20 mouse cellular contexts compared by ENCODE assay signal in genomic region chr12:105582486-105582885, GRCm38 (mm10). TPM values are rescaled to one million over a fixed set of nuclear protein-coding genes. Genes with fewer than 3 reads are reported as not detected.
"Had no signal": no experiment of that assay in that cellular context is flagged by ENCODE, and none has a peak within 500 bp of the region (broad histone marks: within the 10 kb centered on the region; RNA-seq: fewer than 3 reads in every experiment).

No protein-coding gene starts in this region.

- H3K4me1 ChIP-seq: midbrain, embryonic 15.5 days had no signal

- DNase-seq: kidney, adult 9 months; kidney, postnatal 14 days; left cerebral cortex, postnatal 4 days; liver, embryonic 13.5 days; lung, embryonic 14.5 days; right cerebral cortex, adult 18-20 months; right cerebral cortex, postnatal 14 days; right cerebral cortex, postnatal 4 days; thymus, adult 2 months; thymus, postnatal 14 days; thymus, postnatal 4 days had no signal

- H3K27me3 ChIP-seq: limb, embryonic 13.5 days; midbrain, embryonic 15.5 days; neural tube, embryonic 12.5 days; neural tube, embryonic 15.5 days had no signal

- H3K4me2 ChIP-seq: limb, embryonic 13.5 days; liver, embryonic 13.5 days; lung, embryonic 14.5 days; midbrain, embryonic 12.5 days; midbrain, embryonic 15.5 days; neural tube, embryonic 12.5 days; neural tube, embryonic 15.5 days had no signal

- H3K9ac ChIP-seq: limb, embryonic 13.5 days; liver, embryonic 13.5 days; lung, embryonic 14.5 days; midbrain, embryonic 12.5 days; midbrain, embryonic 15.5 days; neural tube, embryonic 12.5 days; neural tube, embryonic 15.5 days had no signal

- H3K9me3 ChIP-seq: limb, embryonic 13.5 days; liver, embryonic 13.5 days; midbrain, embryonic 12.5 days; midbrain, embryonic 15.5 days; neural tube, embryonic 12.5 days; neural tube, embryonic 15.5 days had no signal

- ATAC-seq: lung, postnatal 0 days; midbrain, embryonic 15.5 days had no signal

- H3K27ac ChIP-seq: limb, embryonic 13.5 days; liver, embryonic 13.5 days; macrophage; midbrain, embryonic 12.5 days; midbrain, embryonic 15.5 days; neural tube, embryonic 12.5 days; neural tube, embryonic 15.5 days had no signal

- H3K36me3 ChIP-seq: limb, embryonic 13.5 days; liver, embryonic 13.5 days; midbrain, embryonic 12.5 days; midbrain, embryonic 15.5 days; neural tube, embryonic 12.5 days; neural tube, embryonic 15.5 days had no signal

- H3K4me3 ChIP-seq: limb, embryonic 13.5 days; liver, embryonic 13.5 days; midbrain, embryonic 12.5 days; midbrain, embryonic 15.5 days; neural tube, embryonic 12.5 days; neural tube, embryonic 15.5 days had no signal

RNA-seq across cellular contexts. Expression of gene Bdkrb2, which starts 19.5 kb away (rescaled TPM):
- polyA plus RNA-seq: liver, adult 2 months; liver, embryonic 13.5 days; macrophage had no signal

RNA-seq across cellular contexts. Expression of gene Bdkrb1, which starts 20.4 kb away (rescaled TPM):
- polyA plus RNA-seq: kidney, embryonic 16.5 days; limb, embryonic 13.5 days; liver, adult 2 months; lung, embryonic 14.5 days; macrophage; midbrain, embryonic 12.5 days; neural tube, embryonic 12.5 days; neural tube, embryonic 15.5 days had no signal
